Mouse (Mus musculus) B cell, adult 67 days (primary cell): ENCODE data around the gene Gzmb. TPM values are rescaled to one million over a fixed set of nuclear protein-coding genes. Genes with fewer than 3 reads are reported as not detected.

ENCODE experiments used
- total RNA-seq, 2 experiments: library from RNA; stranded (reverse); gene quantifications; 4 replicates each; pipeline ENCODE4 v1.2.4; 2023

Gene Gzmb
- under 1 TPM in 1 of 2 experiments, not detected in 1; 0.64 TPM for total RNA-seq

GRCm38 (mm10) chr14:56262153-56262552, at the start of gene Gzmb:
TSS of gene Gzmb (minus strand) at chr14:56262260.

DNA sequence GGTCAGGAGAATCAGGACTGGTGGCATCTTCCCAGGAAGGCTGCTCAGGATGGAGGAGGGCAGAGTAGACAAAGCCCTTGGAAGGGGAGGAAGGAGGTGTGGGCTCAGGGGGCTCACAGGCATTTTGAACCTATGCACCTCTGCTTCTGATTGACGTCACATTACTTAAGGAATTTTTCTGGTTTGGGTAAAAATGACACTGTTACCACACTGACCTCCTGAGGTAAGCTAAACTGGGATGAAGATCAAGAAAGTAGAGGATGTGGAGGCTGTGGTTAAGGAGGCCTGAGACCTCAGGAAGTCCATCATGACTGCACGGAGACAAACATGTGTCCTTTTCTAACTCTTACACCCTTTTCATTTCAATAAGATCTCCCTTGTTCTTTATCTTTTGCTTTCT, 27.5 kb downstream of the Gzmb start, which contains the start of gene Gzmc:
Gene Gzmc, minus strand, starts transcription at position 101 of the 400 bp plus-strand sequence.

DNA sequence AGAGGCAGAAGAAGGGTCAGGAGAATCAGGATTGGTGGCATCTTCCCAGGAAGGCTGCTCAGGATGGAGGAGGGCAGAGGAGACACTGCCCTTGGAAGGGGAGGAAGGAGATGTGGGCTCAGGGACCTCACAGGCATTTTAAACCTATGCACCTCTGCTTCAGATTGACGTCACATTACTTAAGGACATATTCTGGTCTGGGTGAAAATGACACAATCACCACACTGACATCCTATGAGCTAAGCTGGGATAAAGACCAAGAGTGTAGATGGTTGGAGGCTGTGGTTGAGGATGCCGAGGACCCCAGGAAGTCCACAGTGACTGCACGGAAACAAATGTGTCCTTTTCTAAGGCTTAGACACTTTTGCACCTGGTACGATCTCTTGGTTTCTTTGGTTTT, 50.7 kb downstream of the Gzmb start, which contains the start of gene Gzmf:
Gene Gzmf, minus strand, starts transcription at position 101 of the 400 bp plus-strand sequence.

Other genes starting within 250 kb of the Gzmb start
- gene Mcpt1, start 244.3 kb downstream of the Gzmb start, total RNA-seq, result not detected
- not detected for gene Mcpt9, start 231.8 kb downstream of the Gzmb start, total RNA-seq
- gene Mcpt2, start 220.2 kb downstream of the Gzmb start, total RNA-seq, result not detected
- not detected for gene Mcpt4, start 199.9 kb downstream of the Gzmb start, total RNA-seq
- gene Mcpt8, start 177.0 kb downstream of the Gzmb start, total RNA-seq, result not detected
- gene Ctsg, start 159.7 kb downstream of the Gzmb start, total RNA-seq, result not detected
- not detected for gene Gzme, start 141.6 kb downstream of the Gzmb start, total RNA-seq
- not detected for gene Gzmd, start 129.7 kb downstream of the Gzmb start, total RNA-seq
- gene Gzmg, start 102.7 kb downstream of the Gzmb start, total RNA-seq, result not detected
- not detected for gene Gzmn, start 87.7 kb downstream of the Gzmb start, total RNA-seq
- gene Gzmf, start 50.8 kb downstream of the Gzmb start, total RNA-seq, result not detected
- gene Gzmc, start 27.6 kb downstream of the Gzmb start, total RNA-seq, result not detected
- not detected for gene Atp12a, start 102.8 kb upstream of the Gzmb start, total RNA-seq
- gene Rnf17, start 140.3 kb upstream of the Gzmb start, total RNA-seq, result under 1 TPM; 0.36 to 0.64 TPM